Mouse (Mus musculus) testis, adult 2 months (tissue): ENCODE data around the gene Kcnc2. TPM values are rescaled to one million over a fixed set of nuclear protein-coding genes. Genes with fewer than 3 reads are reported as not detected.

Source experiments
- H3K27ac ChIP-seq: fragments of 200-500 bp; 2 replicates; pipeline ENCODE4 v1.5.1; 2012; ENCODE audit warnings: low read depth, low read length; ENCODE audit not compliant: control insufficient read depth, insufficient read depth
- H3K27me3 ChIP-seq: fragments of 200-500 bp; 2 replicates; pipeline ENCODE4 v1.6.1; 2012; ENCODE audit warnings: mild to moderate bottlenecking, low read length, moderate library complexity; ENCODE audit not compliant: control insufficient read depth, insufficient read depth
- H3K36me3 ChIP-seq: fragments of 200-500 bp; 2 replicates; pipeline ENCODE4 v1.6.1; 2012; ENCODE audit warnings: mild to moderate bottlenecking, low read length; ENCODE audit not compliant: control insufficient read depth, insufficient read depth
- H3K4me1 ChIP-seq: fragments of 200-500 bp; 2 replicates; pipeline ENCODE4 v1.6.1; 2012; ENCODE audit warnings: low read length; ENCODE audit not compliant: control insufficient read depth, insufficient read depth
- H3K4me3 ChIP-seq: fragments of 200-500 bp; 2 replicates; pipeline ENCODE4 v1.5.1; 2012; ENCODE audit warnings: low read depth, mild to moderate bottlenecking, low read length, moderate library complexity, mixed read lengths; ENCODE audit not compliant: control insufficient read depth
- CTCF ChIP-seq: fragments of 200-500 bp; IDR thresholded peaks from 2 replicates; pipeline ENCODE4 v1.5.1; 2012; ENCODE audit warnings: low read depth, mild to moderate bottlenecking, inconsistent platforms, low read length, moderate library complexity; ENCODE audit not compliant: control insufficient read depth, insufficient read depth, insufficient replicate concordance
- POLR2A ChIP-seq: fragments of 200-500 bp; IDR thresholded peaks from 2 replicates; pipeline ENCODE4 v1.6.1; 2012; ENCODE audit warnings: low read depth, mild to moderate bottlenecking, inconsistent platforms, low read length, moderate library complexity; ENCODE audit not compliant: control insufficient read depth
- polyA plus RNA-seq: library from polyadenylated mRNA; depleted of rRNA; stranded (reverse); fragments of >200 nt; gene quantifications from 2 replicates; pipeline ENCODE4 v1.2.3, GENCODE M21; 2012

Kcnc2 gene
- polyA plus RNA-seq, 1 experiment: 2.2 TPM

- no peaks in the 10 kb centered on the region for H3K27me3 ChIP-seq
- H3K36me3 ChIP-seq: no peaks in the 10 kb centered on the region
- TF ChIP-seq CTCF (peak; percentile 17; the same call in 1 of the 2 replicates), POLR2A (no peak)
Observed at GRCm38 (mm10) chr10:112450910-112451309, 180.0 kb downstream of the Kcnc2 start.

GRCm38 (mm10) chr10:112468689-112469384 is 197.9 kb downstream of the Kcnc2 start:
- Histone ChIP-seq H3K36me3 (no peaks in the 10 kb centered on the region), H3K27ac (no peak overlapping the region), H3K27me3 (no peaks in the 10 kb centered on the region), H3K4me3 (no peak overlapping the region), H3K4me1 (peaks cover 2% of the 10 kb centered on the region; the same call in 1 of the 2 replicates)
- TF ChIP-seq POLR2A: no peak
- no peak for TF ChIP-seq CTCF

More at GRCm38 (mm10) chr10:112450910-112451309, 180.0 kb downstream of the Kcnc2 start:
- Histone ChIP-seq H3K4me1 (peaks cover 5% of the 10 kb centered on the region), H3K27ac (no peak overlapping the region), H3K4me3 (no peak overlapping the region)

- H3K27me3 ChIP-seq: no peaks in the 10 kb centered on the region
- no peak overlapping the region for H3K27ac ChIP-seq
- H3K4me1 ChIP-seq: no peaks in the 10 kb centered on the region
- H3K36me3 ChIP-seq: no peaks in the 10 kb centered on the region
- no peak overlapping the region for H3K4me3 ChIP-seq
- no peak for TF ChIP-seq CTCF
- TF ChIP-seq POLR2A: no peak
Observed at GRCm38 (mm10) chr10:112474122-112474810, 203.3 kb downstream of the Kcnc2 start.

GRCm38 (mm10) chr10:112481461-112481860 is 210.5 kb downstream of the Kcnc2 start:
- Histone ChIP-seq H3K36me3 (no peaks in the 10 kb centered on the region), H3K4me3 (no peak overlapping the region), H3K27me3 (no peaks in the 10 kb centered on the region), H3K4me1 (no peaks in the 10 kb centered on the region), H3K27ac (no peak overlapping the region)
- TF ChIP-seq CTCF: no peak
- no peak for TF ChIP-seq POLR2A

- Histone ChIP-seq H3K4me3 (no peak overlapping the region), H3K4me1 (no peaks in the 10 kb centered on the region), H3K27me3 (no peaks in the 10 kb centered on the region), H3K36me3 (no peaks in the 10 kb centered on the region), H3K27ac (no peak overlapping the region)
- no peak for TF ChIP-seq CTCF
- TF ChIP-seq POLR2A: no peak
Observed at GRCm38 (mm10) chr10:112481921-112482607, 211.1 kb downstream of the Kcnc2 start.

- H3K36me3 ChIP-seq: no peaks in the 10 kb centered on the region
- no peaks in the 10 kb centered on the region for H3K27me3 ChIP-seq
- H3K4me1 ChIP-seq: no peaks in the 10 kb centered on the region
- no peak overlapping the region for H3K27ac ChIP-seq
- TF ChIP-seq POLR2A: no peak
- H3K4me3 ChIP-seq: no peak overlapping the region
Observed at GRCm38 (mm10) chr10:112484387-112485105, 213.6 kb downstream of the Kcnc2 start.

- no peak overlapping the region for H3K4me3 ChIP-seq
- H3K27ac ChIP-seq: no peak overlapping the region
- H3K4me1 ChIP-seq: no peaks in the 10 kb centered on the region
- H3K36me3 ChIP-seq: no peaks in the 10 kb centered on the region
- TF ChIP-seq CTCF (no peak), POLR2A (no peak)
- no peaks in the 10 kb centered on the region for H3K27me3 ChIP-seq
Observed at GRCm38 (mm10) chr10:112485819-112486218, 214.9 kb downstream of the Kcnc2 start.
